Mouse (Mus musculus): ENCODE data around the gene Mcm2.

The Mcm2 gene

GRCm38 (mm10) chr6:88849270-88849669, 49.3 kb downstream of the Mcm2 start:
- peak; percentile 42 for DNase-seq (ENCODE audit: low read depth, low spot score)

DNA sequence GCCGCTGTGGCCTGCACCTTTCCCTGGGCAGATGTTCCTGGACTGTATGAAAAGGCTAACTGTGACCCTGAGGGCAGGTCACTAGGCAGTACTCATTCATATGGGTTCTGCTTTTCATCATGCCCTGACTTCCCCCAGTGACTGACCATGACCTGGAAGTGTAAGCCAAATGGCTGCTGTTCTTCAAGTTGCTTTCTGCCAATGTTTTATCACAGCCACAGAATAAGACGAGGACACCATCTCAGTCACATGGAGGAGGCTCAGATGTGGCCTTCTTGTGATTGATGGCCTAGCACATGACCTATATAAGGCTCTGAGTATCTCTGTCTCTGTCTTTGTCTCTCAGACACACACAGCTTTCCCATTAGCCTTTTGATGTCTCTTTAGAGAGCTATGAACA, 51.0 kb downstream of the Mcm2 start:
- no peak for DNase-seq (ENCODE audit: low read depth, low spot score)

DNA sequence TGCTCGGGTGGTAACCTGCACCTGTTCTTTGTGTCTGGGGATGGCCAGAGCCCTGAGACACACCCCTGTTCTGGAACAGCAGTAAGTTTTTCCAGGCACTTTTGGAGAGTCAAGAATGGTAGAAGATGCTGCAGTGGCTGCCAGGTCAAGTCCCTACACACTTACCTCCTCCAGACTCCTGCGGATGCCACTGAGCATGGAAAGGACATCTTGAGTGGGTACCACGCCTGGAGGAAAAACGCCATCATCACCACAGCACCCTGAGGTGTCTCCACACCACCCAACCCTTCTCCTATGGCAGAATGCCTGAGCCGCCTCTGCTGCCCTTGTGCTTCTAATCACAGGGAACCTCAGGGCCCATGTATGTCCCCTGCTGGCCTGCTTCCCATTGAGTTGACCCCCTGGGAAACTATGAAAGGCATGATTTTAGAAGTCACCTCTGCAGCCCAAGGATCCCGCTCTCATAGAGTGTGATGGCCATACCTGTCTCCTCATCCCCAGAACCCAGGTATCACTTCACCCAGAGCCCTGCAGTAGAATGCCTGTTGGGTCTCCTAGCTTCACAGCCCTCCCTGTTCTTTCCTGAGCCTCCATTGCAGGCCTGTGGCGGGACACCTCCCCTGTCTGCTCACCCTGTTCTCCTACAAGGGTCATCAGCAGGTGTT, 53.5 kb downstream of the Mcm2 start:
- no peak for DNase-seq (ENCODE audit: low read depth, low spot score)

- DNase-seq (ENCODE audit: low read depth, low spot score): no peak
Observed at GRCm38 (mm10) chr6:88843781-88844725, 54.5 kb downstream of the Mcm2 start.

DNA sequence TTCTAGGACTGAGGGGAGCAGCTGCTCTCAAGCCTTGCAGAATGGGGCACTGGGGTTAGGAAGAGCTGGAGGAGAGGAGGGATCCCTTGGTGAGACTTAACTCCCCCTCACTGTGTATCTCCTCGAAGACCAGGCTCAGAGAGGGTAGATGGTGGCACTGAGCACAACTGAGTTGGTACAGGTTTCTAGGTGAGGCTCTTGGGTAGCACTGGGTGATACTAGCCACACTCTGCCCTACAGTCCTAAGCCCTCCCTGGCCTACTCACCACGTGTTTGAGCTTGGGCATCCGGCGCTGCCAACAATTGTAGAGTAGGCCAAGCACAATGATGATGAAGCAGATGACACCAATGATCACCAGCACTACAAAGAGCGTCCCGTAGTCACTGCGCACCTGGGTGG, 55.3 kb downstream of the Mcm2 start:
- no peak for DNase-seq (ENCODE audit: low read depth, low spot score)

DNA sequence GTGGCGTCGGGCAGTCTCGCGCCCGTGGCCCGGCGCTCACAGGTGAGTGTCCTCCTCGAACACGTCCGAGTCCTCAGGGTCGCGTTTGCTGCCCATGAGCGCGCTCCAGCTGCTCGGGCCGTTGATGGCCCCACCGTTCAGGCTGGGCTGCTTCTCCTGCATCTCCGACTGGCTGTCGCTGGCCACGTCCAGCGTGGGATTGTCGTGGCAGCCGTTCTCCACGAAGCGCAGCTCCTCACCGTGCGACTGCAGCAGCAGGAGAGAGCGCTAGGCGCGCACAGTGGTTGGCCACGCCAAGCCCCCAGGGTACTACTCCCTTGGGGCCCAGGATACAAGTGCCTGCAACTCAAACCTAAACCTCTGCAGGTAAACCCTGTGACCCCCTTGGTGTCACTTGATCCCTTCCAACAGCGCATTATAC, 55.8 kb downstream of the Mcm2 start:
- peak; percentile 57 for DNase-seq (ENCODE audit: low read depth, low spot score)

DNA sequence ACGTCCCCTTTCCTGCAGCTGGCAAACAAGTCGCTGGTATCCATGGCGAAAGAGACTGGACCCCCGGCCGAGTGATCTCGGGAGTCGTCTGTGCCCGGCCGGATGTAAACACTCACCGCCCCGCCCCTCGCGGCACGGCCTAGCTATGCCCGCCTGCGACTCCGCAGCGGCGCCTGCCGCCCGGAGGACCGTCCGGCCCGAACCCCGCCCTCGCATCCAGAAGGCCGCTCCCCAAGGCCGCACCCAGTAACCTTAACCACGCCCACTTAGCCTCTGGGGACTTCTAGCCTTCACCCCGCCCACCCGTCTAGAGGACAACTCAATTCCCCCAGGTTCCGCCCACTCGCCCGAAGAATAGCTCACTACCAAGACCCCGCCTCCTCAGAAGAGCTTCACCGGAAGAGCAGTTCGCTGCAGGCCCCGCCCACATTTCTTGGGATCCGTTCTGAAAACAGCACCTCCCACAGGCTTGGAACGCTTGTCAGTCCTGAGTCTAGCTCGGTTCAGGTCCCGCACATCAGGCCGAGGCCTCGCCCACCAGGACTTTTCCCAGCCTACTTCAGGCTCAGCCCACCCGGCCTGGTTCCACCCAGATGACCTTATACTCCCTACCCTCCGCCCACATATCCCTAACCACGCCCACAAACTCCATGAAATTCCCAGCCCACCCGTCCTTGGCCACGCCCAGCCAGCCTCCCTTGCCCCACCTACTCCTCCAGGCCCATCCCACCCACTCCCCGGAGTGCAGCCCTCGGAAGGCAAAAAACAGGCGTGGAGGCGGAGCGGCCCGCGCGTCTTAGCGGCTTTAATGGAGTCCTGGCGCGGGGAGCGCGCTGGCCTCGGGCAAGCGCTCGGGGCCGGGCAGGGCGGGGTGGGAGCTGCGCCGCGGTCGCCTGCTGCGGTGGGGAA, 56.5 kb downstream of the Mcm2 start, which contains the start of gene Abtb1:
Abtb1 (minus strand) TSS at position 204 of the 909 bp plus-strand sequence.
- peak; percentile 100 for DNase-seq (ENCODE audit: low read depth, low spot score)

DNA sequence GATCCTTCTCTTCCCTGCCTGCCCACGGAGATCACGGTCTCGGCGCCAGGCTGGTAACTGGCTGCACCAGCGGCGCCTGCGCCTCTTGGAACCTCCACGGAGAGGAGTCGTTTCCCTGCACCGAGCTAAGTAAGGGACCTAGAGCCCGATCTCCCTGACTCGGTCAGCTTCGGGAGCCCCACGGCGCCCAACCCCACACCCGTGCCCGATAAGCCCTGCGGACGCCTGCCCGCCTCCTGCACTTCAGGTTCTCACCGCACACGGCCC, 57.1 kb downstream of the Mcm2 start:
- DNase-seq (ENCODE audit: low read depth, low spot score): no peak

DNA sequence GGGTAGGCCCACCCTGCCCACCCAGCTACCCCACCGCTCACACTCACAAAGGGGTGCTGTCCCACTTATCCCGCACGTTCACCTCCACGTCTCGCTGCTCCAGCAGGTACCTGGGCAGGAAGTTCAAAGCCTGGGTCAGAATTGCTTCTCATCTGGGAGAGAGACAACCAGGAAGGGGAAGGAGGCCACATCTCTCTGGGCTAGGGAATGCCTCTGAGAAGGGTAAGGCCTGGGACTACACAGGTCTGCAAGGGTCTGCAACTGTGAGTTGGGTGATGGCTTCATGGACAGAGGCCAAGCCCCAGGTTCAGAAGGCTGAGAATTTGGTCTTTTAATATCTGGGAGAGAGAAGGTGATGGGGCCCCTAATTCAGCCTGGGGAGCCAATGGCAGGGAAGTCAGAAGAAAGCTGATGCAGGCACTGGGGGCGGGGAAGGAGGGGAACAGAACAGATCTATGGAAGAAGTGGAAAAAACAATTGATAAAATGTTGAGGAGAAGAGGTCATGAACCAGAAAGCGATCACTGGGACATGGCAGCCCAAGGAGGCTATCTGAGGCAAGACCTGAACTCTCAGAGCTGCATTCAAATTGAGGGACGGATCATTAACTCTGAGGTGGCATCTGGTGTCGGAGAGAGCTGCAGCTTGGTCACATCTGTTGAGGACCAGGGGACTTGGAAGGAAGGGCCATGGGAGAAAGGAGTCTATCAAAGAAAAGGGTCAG, 57.6 kb downstream of the Mcm2 start:
- DNase-seq (ENCODE audit: low read depth, low spot score): no peak

- no peak for DNase-seq (ENCODE audit: low read depth, low spot score)
Observed at GRCm38 (mm10) chr6:88840211-88840610, 58.4 kb downstream of the Mcm2 start.

DNA sequence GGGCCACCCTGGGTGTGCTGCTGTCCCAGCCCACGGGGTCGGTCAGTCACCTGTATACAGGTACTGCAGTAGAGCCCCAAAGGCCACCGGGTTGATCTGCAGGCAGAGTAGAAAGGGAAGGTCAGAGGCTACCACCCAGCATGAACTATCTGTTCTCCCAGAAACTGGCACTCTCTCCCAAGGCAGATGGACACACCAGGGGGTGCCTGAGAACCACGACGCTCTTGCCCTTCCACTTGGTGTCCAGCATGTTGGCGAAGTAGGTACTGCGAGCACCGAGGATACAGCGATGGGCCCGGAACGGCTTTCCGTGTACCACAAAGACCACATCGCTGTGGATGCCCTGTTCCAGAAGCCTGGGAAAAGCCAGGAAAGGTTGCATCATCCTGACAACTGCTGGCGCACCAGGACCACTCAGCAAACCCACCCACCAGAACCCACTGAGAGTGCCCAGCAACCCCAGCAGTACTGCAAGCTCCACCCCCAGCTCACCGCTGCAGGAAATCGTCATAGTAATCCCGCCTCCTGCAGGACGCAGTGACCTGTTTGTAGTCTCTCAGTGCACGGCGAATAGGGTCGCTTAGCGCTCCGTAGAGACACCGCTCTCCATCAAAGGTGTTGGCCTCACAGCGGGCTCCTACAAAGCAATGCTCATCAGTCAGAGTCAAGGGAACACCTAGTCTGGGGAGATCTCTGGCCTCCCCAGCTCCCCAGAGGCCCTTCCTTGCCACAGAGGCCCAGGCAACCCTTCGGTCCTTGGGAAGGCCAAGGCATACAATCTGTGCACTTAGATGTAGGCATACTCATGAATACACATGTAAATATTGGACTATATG, 59.2 kb downstream of the Mcm2 start:
- DNase-seq (ENCODE audit: low read depth, low spot score): peak; percentile 76

DNA sequence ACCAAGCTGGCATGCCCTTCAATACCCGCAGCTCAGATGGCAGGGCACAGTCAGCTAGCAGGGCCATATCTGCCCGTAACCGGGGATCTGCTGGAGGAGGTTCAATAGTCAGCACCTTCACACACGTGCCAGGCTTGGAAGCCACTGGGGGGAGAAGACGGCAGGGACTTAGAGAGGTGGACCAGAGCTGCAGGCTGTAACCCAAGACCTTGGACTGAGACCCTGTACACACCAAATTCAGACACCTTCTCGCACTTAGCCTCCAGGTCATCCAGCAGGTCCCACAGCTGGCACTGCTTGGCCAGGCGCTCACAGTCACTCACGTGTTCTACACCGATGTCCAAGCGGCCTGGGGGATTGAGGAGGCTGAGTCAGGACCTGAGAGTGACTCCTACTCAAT, 60.0 kb downstream of the Mcm2 start:
- no peak for DNase-seq (ENCODE audit: low read depth, low spot score)

GRCm38 (mm10) chr6:88837999-88838398, 60.6 kb downstream of the Mcm2 start:
- DNase-seq (ENCODE audit: low read depth, low spot score): no peak

GRCm38 (mm10) chr6:88836178-88836819, 62.3 kb downstream of the Mcm2 start:
- no peak for DNase-seq (ENCODE audit: low read depth, low spot score)

DNA sequence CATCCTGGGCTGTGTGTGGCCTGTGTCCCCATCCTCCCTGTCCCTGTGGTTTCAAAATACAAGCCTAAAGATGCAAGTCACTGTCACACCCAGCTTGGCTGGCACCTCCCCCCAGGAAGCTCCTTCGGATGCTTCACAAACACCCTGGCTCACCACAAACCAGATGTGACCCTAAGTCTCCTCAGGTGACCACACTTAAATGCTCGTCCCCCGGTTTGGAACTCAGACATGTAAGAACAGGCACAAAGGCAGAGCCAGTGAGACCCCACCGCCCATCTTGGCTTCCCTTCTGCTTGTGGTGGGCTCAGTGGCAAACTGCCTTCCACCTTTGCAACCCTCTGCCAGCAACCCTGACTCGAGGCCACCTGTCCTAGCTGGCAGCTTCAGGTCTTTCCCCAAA, 63.5 kb downstream of the Mcm2 start:
- no peak for DNase-seq (ENCODE audit: low read depth, low spot score)
